Mouse (Mus musculus) heart, postnatal 0 days (tissue): ENCODE measurements around the gene Zic4.

Experiments used
- CTCF ChIP-seq: IDR thresholded peaks from 2 replicates; pipeline ENCODE4 v1.5.1; 2016; ENCODE audit warnings: antibody characterized with exemption, control low read depth, low read depth
- EP300 ChIP-seq: IDR thresholded peaks from 2 replicates; pipeline ENCODE4 v1.6.1; 2016; ENCODE audit warnings: antibody characterized with exemption, low read depth

DNA sequence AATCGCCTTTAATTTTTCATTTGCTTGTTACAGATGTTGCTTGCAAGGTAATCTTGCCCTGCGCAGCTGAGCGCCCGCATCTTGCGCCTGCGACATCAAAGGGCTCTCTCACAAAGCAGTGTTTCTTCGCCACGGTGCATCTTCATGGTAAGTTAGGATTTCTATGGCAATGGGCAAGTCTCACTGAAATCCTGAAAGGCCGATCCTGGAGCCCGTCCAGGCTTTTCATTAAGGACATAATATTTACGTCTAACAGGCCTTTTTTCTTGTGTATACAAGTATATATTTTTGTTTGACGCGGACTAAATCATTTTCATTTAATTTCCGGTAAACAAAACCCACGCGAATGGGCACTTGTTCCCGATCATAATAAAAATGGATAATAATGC lies 24.3 kb downstream of the Zic4 start:
- TF ChIP-seq CTCF (no peak), EP300 (no peak)
